Mouse (Mus musculus): ENCODE data around the gene Zfp652. TPM values are rescaled to one million over a fixed set of nuclear protein-coding genes. Genes with fewer than 3 reads are reported as not detected.

Gene Zfp652
- polyA plus RNA-seq, 1 experiment from 2014 or later = 14.8 TPM

DNA sequence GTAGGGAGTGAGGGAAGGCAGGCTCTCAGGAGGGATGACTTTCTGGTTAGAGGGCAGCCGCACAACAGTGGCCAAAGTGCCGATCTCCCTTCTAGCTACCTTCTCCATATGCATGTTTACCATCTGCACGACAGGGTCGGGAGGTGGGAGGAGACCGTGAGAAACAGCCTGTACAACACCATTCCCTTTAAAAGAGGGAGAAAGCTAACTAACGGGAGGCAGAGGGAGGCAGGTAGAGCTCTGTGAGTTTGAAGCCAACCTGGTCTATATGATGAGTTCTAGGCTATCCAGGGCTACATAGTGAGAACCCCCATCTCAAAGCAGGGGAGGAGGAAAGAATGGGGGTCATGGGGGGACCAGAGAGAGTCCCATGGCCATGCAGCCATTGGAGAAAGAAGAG is 123.4 kb downstream of the Zfp652 start:
- H3K4me3 ChIP-seq (replicated peaks; ENCODE audit: low read depth, low read length) = no peak overlapping the region
- no peak overlapping the region for H3K9ac ChIP-seq (ENCODE audit: low read depth, low read length)
- H3K4me1 ChIP-seq (replicated peaks; ENCODE audit: insufficient read depth, low read length) = peaks cover 30% of the 10 kb centered on the region
- no peaks in the 10 kb centered on the region for H3K9me3 ChIP-seq (replicated peaks; ENCODE audit: low read length)
- ATAC-seq (replicated peaks; ENCODE audit: low FRiP score, low read depth) (no peak), DNase-seq (ENCODE audit: low spot score) (no peak)
- 41% methylated on average over 6 of the region's 6 CpGs for WGBS
- no peak overlapping the region for H3K27ac ChIP-seq
- H3K27me3 ChIP-seq (ENCODE audit: insufficient read depth, low read length) = peaks cover 33% of the 10 kb centered on the region
- H3K36me3 ChIP-seq (ENCODE audit: insufficient read depth, low read length) = no peaks in the 10 kb centered on the region
- no peak overlapping the region for H3K4me2 ChIP-seq (ENCODE audit: low read length)
- no peak for TF ChIP-seq CTCF (IDR thresholded peaks at IDR 0.05; ENCODE audit: low read depth)

GRCm38 (mm10) chr11:95836433-95836832 is 124.0 kb downstream of the Zfp652 start:
- no peaks in the 10 kb centered on the region for H3K36me3 ChIP-seq (ENCODE audit: insufficient read depth, low read length)
- H3K27me3 ChIP-seq (ENCODE audit: insufficient read depth, low read length) = peaks cover 27% of the 10 kb centered on the region
- no peak overlapping the region for H3K4me3 ChIP-seq (replicated peaks; ENCODE audit: low read depth, low read length)
- no peak overlapping the region for H3K4me2 ChIP-seq (ENCODE audit: low read length)
- TF ChIP-seq CTCF (IDR thresholded peaks at IDR 0.05; ENCODE audit: low read depth) = no peak
- no peaks in the 10 kb centered on the region for H3K9me3 ChIP-seq (replicated peaks; ENCODE audit: low read length)
- DNase-seq (ENCODE audit: low spot score) (no peak), ATAC-seq (replicated peaks; ENCODE audit: low FRiP score, low read depth) (no peak)
- peaks cover 24% of the 10 kb centered on the region for H3K4me1 ChIP-seq (replicated peaks; ENCODE audit: insufficient read depth, low read length)
- 29% methylated on average over 6 of the region's 6 CpGs for WGBS
- peak overlapping the region; percentile 47; the same call in 1 of the 2 replicates for H3K27ac ChIP-seq
- H3K9ac ChIP-seq (ENCODE audit: low read depth, low read length) = no peak overlapping the region

DNA sequence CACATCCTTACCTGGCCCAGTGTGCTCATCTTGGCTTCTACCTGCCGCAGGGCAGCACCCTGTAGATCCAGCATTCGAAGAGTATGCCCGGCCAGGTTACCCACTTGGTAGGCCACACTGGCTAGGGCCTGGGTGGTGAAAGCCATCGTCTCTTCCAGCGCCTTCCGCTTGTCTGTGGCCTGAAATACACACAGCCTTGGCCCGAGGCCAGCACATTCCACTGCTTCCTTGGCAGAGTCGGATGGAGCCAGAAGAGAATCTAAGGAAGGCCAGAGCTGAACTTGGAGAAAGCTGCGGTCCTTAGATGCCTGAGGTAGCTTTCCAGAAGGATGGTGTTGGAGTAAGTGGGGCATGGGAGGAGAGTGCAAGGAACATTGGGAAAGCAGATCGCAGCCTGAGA is 124.6 kb downstream of the Zfp652 start, which contains the start of gene Gngt2:
Gene Gngt2, plus strand, starts transcription at position 158 of the 400 bp plus-strand sequence.
- H3K4me2 ChIP-seq (ENCODE audit: low read length) = no peak within 1 kb of the TSS
- 48% methylated on average over 10 of the region's 10 CpGs for WGBS

DNA sequence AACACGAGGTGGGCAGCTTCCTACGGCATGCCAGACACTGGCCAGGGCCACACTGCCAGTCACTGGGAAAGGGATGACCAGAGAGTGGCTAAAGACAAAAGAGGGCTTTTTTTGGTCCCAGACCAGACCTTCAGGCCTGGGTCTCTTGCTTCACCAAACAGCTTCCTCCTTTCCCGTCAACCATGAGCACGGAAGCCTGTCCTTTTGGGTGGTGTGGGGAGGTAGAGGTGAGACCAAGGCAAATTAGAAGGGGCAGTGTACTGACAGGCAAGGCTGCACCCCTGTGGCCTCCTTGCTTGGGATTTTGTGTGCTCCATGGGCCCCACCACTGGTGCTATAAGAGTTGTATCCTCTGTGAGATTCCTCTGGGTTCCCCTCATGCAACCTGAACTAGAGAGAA is 126.1 kb downstream of the Zfp652 start:
- Histone ChIP-seq H3K4me1 (replicated peaks; ENCODE audit: insufficient read depth, low read length) (peaks cover 24% of the 10 kb centered on the region), H3K4me2 (ENCODE audit: low read length) (no peak overlapping the region; the same call in 1 of the 2 replicates), H3K27me3 (ENCODE audit: insufficient read depth, low read length) (peaks cover 9% of the 10 kb centered on the region), H3K9ac (ENCODE audit: low read depth, low read length) (no peak overlapping the region), H3K36me3 (ENCODE audit: insufficient read depth, low read length) (no peaks in the 10 kb centered on the region), H3K9me3 (replicated peaks; ENCODE audit: low read length) (no peaks in the 10 kb centered on the region), H3K27ac (no peak overlapping the region), H3K4me3 (replicated peaks; ENCODE audit: low read depth, low read length) (no peak overlapping the region)
- WGBS = 74% methylated on average over 4 of the region's 4 CpGs
- ATAC-seq (replicated peaks; ENCODE audit: low FRiP score, low read depth) (no peak), DNase-seq (ENCODE audit: low spot score) (no peak)
- no peak for TF ChIP-seq CTCF (IDR thresholded peaks at IDR 0.05; ENCODE audit: low read depth)

More for the DNA sequence above, 124.6 kb downstream of the Zfp652 start, which contains the start of gene Gngt2:
- H3K36me3 ChIP-seq (ENCODE audit: insufficient read depth, low read length) = no peaks in the 10 kb centered on the region
- DNase-seq (ENCODE audit: low spot score) (peak; percentile 82), ATAC-seq (replicated peaks; ENCODE audit: low FRiP score, low read depth) (0 out of 2 replicates have a peak, but pooled peaks have one; percentile 15)
- no peaks in the 10 kb centered on the region for H3K9me3 ChIP-seq (replicated peaks; ENCODE audit: low read length)
- no peak for TF ChIP-seq CTCF (IDR thresholded peaks at IDR 0.05; ENCODE audit: low read depth)
- peaks cover 24% of the 10 kb centered on the region for H3K4me1 ChIP-seq (replicated peaks; ENCODE audit: insufficient read depth, low read length)
- H3K9ac ChIP-seq (ENCODE audit: low read depth, low read length) = no peak within 1 kb of the TSS
- H3K27me3 ChIP-seq (ENCODE audit: insufficient read depth, low read length) = peaks cover 25% of the 10 kb centered on the region
- H3K27ac ChIP-seq = peak within 1 kb of the TSS; percentile 47; the same call in 1 of the 2 replicates
- H3K4me3 ChIP-seq (replicated peaks; ENCODE audit: low read depth, low read length) = no peak within 1 kb of the TSS

- TF ChIP-seq CTCF (IDR thresholded peaks at IDR 0.05; ENCODE audit: low read depth) = no peak
- DNase-seq (ENCODE audit: low spot score) (no peak), ATAC-seq (replicated peaks; ENCODE audit: low FRiP score, low read depth) (no peak)
- H3K4me3 ChIP-seq (replicated peaks; ENCODE audit: low read depth, low read length) = no peak overlapping the region
- H3K4me2 ChIP-seq (ENCODE audit: low read length) = peak overlapping the region; percentile 23; the same call in 1 of the 2 replicates
- no peaks in the 10 kb centered on the region for H3K36me3 ChIP-seq (ENCODE audit: insufficient read depth, low read length)
- H3K9me3 ChIP-seq (replicated peaks; ENCODE audit: low read length) = no peaks in the 10 kb centered on the region
- H3K27me3 ChIP-seq (ENCODE audit: insufficient read depth, low read length) = peaks cover 5% of the 10 kb centered on the region; the same call in 1 of the 2 replicates
- no peak overlapping the region for H3K9ac ChIP-seq (ENCODE audit: low read depth, low read length)
- H3K4me1 ChIP-seq (replicated peaks; ENCODE audit: insufficient read depth, low read length) = peaks cover 21% of the 10 kb centered on the region
- 72% methylated on average over 8 of the region's 8 CpGs for WGBS
- no peak overlapping the region for H3K27ac ChIP-seq
Observed at GRCm38 (mm10) chr11:95838999-95839868, 126.8 kb downstream of the Zfp652 start.

DNA sequence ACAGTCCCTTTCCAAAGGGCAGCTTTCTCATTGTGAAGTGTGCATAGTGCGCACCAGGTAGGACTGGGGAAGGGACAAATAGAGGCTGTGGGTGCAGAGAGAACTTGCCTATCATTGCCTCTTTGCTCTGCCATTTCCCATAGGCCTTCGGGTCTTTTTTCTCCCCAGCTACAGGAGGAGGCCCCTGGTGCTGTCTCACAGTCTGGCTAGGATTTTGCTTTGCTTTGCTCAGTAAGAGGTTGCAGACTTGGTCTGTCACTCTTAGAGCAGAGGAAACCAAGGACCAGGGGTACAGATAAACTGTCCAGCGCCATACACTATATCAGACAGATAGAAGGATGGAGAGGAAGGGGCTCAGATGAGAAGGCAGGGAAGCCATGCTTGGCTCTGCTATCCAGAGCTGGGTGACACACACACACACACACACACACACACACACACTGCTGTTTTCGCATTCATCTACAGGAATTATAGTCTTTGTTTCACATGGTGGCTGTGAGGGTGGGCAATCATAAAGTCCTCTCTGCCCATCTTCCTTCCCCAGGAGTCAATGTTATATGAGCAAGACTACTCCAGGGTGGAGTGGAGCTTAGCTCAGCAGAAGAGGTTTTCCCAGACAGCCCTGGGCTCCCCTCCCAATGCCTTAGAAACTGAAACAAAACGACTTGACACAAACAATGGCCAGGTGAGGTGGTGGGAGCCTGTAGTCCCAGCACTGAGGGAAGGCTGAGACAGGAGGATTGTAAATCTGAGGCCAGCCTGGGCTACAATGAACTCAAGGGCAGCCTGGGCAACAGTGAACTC is 128.4 kb downstream of the Zfp652 start:
- H3K9me3 ChIP-seq (replicated peaks; ENCODE audit: low read length) = no peaks in the 10 kb centered on the region
- H3K4me3 ChIP-seq (replicated peaks; ENCODE audit: low read depth, low read length) = peak overlapping the region; percentile 26; the same call in 1 of the 2 replicates
- H3K27ac ChIP-seq = no peak overlapping the region
- peaks cover 8% of the 10 kb centered on the region for H3K4me1 ChIP-seq (replicated peaks; ENCODE audit: insufficient read depth, low read length)
- TF ChIP-seq CTCF (IDR thresholded peaks at IDR 0.05; ENCODE audit: low read depth) = no peak
- no peak overlapping the region for H3K9ac ChIP-seq (ENCODE audit: low read depth, low read length)
- H3K36me3 ChIP-seq (ENCODE audit: insufficient read depth, low read length) = no peaks in the 10 kb centered on the region
- no peaks in the 10 kb centered on the region; the same call in 1 of the 2 replicates for H3K27me3 ChIP-seq (ENCODE audit: insufficient read depth, low read length)
- ATAC-seq (replicated peaks; ENCODE audit: low FRiP score, low read depth) = no peak
- DNase-seq (ENCODE audit: low spot score) = no peak
- peak overlapping the region; percentile 44 for H3K4me2 ChIP-seq (ENCODE audit: low read length)
- WGBS = 73% methylated on average over 5 of the region's 5 CpGs

All from kidney, postnatal 0 days (tissue).